ENCODE assay signal across 10 mouse cellular contexts in the genomic region with DNA sequence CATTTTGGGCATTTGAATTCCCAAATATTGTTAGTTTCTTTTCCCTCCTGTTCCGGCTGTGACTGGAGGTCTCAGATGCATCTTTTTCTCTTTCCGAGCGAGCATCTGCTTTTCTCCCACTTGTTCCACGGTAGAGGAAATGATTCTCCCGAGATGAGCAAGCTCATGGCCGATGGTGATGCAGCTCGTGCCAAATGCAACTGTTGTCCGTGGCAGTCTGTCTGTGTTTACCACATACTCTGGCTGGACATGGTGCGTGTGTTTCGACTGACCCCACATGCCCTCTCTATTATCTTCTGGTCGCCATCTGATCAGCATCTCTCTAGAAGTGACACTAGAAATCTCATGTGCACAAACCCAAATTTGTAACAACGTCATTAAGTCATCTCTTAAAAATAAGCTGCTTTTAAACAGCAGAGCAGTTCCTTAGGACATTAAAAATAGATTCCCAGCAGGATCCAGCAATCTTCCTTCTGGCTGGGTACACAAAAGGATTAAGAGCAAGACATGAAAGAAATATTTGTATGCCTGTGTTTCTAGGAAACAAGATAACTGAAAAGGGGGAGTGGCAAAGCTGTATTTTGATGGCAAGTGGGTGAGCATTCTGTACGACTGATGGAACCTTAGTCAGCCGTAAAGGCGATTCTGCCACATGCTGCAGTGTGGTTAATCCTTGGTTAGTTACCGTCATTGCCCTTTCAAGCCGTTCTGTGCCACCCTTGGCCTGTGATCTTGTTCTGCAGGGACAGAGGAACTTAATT.
DNase-seq lines count a peak whose midpoint lies in the region; ATAC-seq and TF ChIP-seq lines count a peak whose summit lies in the region.
"Had no signal": no experiment of that assay in that cellular context is flagged by ENCODE, and none has a peak within 500 bp of the region (broad histone marks: within the 10 kb centered on the region; RNA-seq: fewer than 3 reads in every experiment).

No protein-coding gene starts in this region.

- no peak overlapping the region for H3K4me3 ChIP-seq in hindbrain, postnatal 0 days (ENCODE audit: low read length)
- no peak overlapping the region for H3K4me3 ChIP-seq in hindbrain, embryonic 12.5 days
- no peak overlapping the region for H3K4me3 ChIP-seq in heart, embryonic 16.5 days (ENCODE audit: low read length)
- H3K4me3 ChIP-seq in midbrain, postnatal 0 days (ENCODE audit: low read depth, low read length), result no peak overlapping the region
- H3K4me3 ChIP-seq in liver, embryonic 12.5 days, result no peak overlapping the region
- H3K4me3 ChIP-seq: liver, embryonic 15.5 days had no signal

- no peak overlapping the region for H3K27ac ChIP-seq in hindbrain, postnatal 0 days
- no peak overlapping the region for H3K27ac ChIP-seq in hindbrain, embryonic 12.5 days
- H3K27ac ChIP-seq in heart, embryonic 16.5 days (ENCODE audit: low read length), result no peak overlapping the region
- H3K27ac ChIP-seq in midbrain, postnatal 0 days (ENCODE audit: low read depth, low read length), result no peak overlapping the region
- H3K27ac ChIP-seq in liver, embryonic 12.5 days, result no peak overlapping the region
- H3K27ac ChIP-seq: liver, embryonic 15.5 days had no signal

- no peak overlapping the region for H3K9ac ChIP-seq in hindbrain, postnatal 0 days (replicated peaks; ENCODE audit: low read length)
- H3K9ac ChIP-seq in hindbrain, embryonic 12.5 days, result no peak overlapping the region
- no peak overlapping the region for H3K9ac ChIP-seq in heart, embryonic 16.5 days (ENCODE audit: low read length)
- no peak overlapping the region for H3K9ac ChIP-seq in midbrain, postnatal 0 days (replicated peaks; ENCODE audit: low read length, poor library complexity, severe bottlenecking)
- no peak overlapping the region for H3K9ac ChIP-seq in liver, embryonic 12.5 days
- H3K9ac ChIP-seq: liver, embryonic 15.5 days had no signal

- peak; percentile 49 for ATAC-seq in hindbrain, postnatal 0 days
- no peak for ATAC-seq in hindbrain, embryonic 12.5 days (ENCODE audit: low FRiP score)
- no peak for ATAC-seq in heart, embryonic 16.5 days (replicated peaks; ENCODE audit: extremely low read depth, insufficient read depth, low FRiP score)
- no peak for ATAC-seq in midbrain, postnatal 0 days (ENCODE audit: low FRiP score)
- no peak for ATAC-seq in liver, embryonic 12.5 days

- no peaks in the 10 kb centered on the region for H3K9me3 ChIP-seq in hindbrain, postnatal 0 days (ENCODE audit: low read length)
- no peaks in the 10 kb centered on the region for H3K9me3 ChIP-seq in hindbrain, embryonic 12.5 days (replicated peaks)
- no peaks in the 10 kb centered on the region for H3K9me3 ChIP-seq in heart, embryonic 16.5 days (replicated peaks; ENCODE audit: control insufficient read depth, low read length)
- H3K9me3 ChIP-seq in midbrain, postnatal 0 days (ENCODE audit: low read length), result no peaks in the 10 kb centered on the region
- H3K9me3 ChIP-seq in liver, embryonic 12.5 days (replicated peaks), result no peaks in the 10 kb centered on the region
- H3K9me3 ChIP-seq: liver, embryonic 15.5 days had no signal

- no peaks in the 10 kb centered on the region for H3K36me3 ChIP-seq in hindbrain, postnatal 0 days (ENCODE audit: insufficient read depth, low read length)
- H3K36me3 ChIP-seq in hindbrain, embryonic 12.5 days, result no peaks in the 10 kb centered on the region
- H3K36me3 ChIP-seq in heart, embryonic 16.5 days (ENCODE audit: control insufficient read depth, insufficient read depth), result no peaks in the 10 kb centered on the region
- H3K36me3 ChIP-seq in midbrain, postnatal 0 days (ENCODE audit: insufficient read depth, low read length), result no peaks in the 10 kb centered on the region
- no peaks in the 10 kb centered on the region for H3K36me3 ChIP-seq in liver, embryonic 12.5 days
- H3K36me3 ChIP-seq: liver, embryonic 15.5 days had no signal

- peak overlapping the region; percentile 38 for H3K4me2 ChIP-seq in hindbrain, postnatal 0 days (ENCODE audit: low read depth, low read length)
- H3K4me2 ChIP-seq in hindbrain, embryonic 12.5 days (replicated peaks), result no peak overlapping the region
- peak overlapping the region; percentile 4; the same call in 1 of the 2 replicates for H3K4me2 ChIP-seq in heart, embryonic 16.5 days (ENCODE audit: low read depth, low read length)
- no peak overlapping the region for H3K4me2 ChIP-seq in midbrain, postnatal 0 days (ENCODE audit: low read depth, low read length, poor library complexity, severe bottlenecking)
- H3K4me2 ChIP-seq in liver, embryonic 12.5 days, result no peak overlapping the region
- H3K4me2 ChIP-seq: liver, embryonic 15.5 days had no signal

- H3K27me3 ChIP-seq in hindbrain, postnatal 0 days (ENCODE audit: insufficient read depth, low read length), result no peaks in the 10 kb centered on the region
- H3K27me3 ChIP-seq in hindbrain, embryonic 12.5 days, result peaks cover 3% of the 10 kb centered on the region; the same call in 1 of the 2 replicates
- H3K27me3 ChIP-seq in heart, embryonic 16.5 days (ENCODE audit: control insufficient read depth, insufficient read depth, low read length), result no peaks in the 10 kb centered on the region
- H3K27me3 ChIP-seq in midbrain, postnatal 0 days (ENCODE audit: insufficient read depth, low read length), result no peaks in the 10 kb centered on the region
- H3K27me3 ChIP-seq in liver, embryonic 12.5 days (replicated peaks), result no peaks in the 10 kb centered on the region
- H3K27me3 ChIP-seq: liver, embryonic 15.5 days had no signal

- H3K4me1 ChIP-seq in hindbrain, postnatal 0 days (ENCODE audit: insufficient read depth, low read length), result 0 out of 2 replicates have a peak, but pooled peaks cover 3% of the 10 kb centered on the region
- peaks cover 16% of the 10 kb centered on the region for H3K4me1 ChIP-seq in hindbrain, embryonic 12.5 days
- H3K4me1 ChIP-seq in heart, embryonic 16.5 days (ENCODE audit: control insufficient read depth, insufficient read depth, low read length), result peaks cover 9% of the 10 kb centered on the region
- H3K4me1 ChIP-seq in midbrain, postnatal 0 days (ENCODE audit: insufficient read depth, low read length), result no peaks in the 10 kb centered on the region
- no peaks in the 10 kb centered on the region for H3K4me1 ChIP-seq in liver, embryonic 12.5 days
- H3K4me1 ChIP-seq: liver, embryonic 15.5 days had no signal

- DNase-seq in cerebellum, adult 8-10 months, result peak; percentile 27
- no peak for DNase-seq in cerebellum, adult 11-12 months
- DNase-seq in hindbrain, postnatal 0 days (ENCODE audit: low spot score), result peak; percentile 38
- DNase-seq in midbrain, postnatal 0 days (ENCODE audit: low spot score), result peak; percentile 32
- no peak for DNase-seq in spleen, postnatal 36 days (ENCODE audit: low spot score in 2 of 2)
- DNase-seq: B cell, adult 2 months had no signal

- no peak for TF ChIP-seq CTCF in hindbrain, postnatal 0 days (IDR thresholded peaks at IDR 0.05; ENCODE audit: low read depth)
- no peak for TF ChIP-seq CTCF in midbrain, postnatal 0 days (IDR thresholded peaks at IDR 0.05)

- 27% methylated on average over 17 of the region's 17 CpGs for WGBS in hindbrain, postnatal 0 days
- 57% methylated on average over 17 of the region's 17 CpGs for WGBS in hindbrain, embryonic 12.5 days
- WGBS in heart, embryonic 16.5 days, result 52% methylated on average over 17 of the region's 17 CpGs
- WGBS in midbrain, postnatal 0 days, result 21% methylated on average over 17 of the region's 17 CpGs
- WGBS in liver, embryonic 12.5 days (ENCODE audit: insufficient replicate concordance), result 77% methylated on average over 17 of the region's 17 CpGs

Comparison
In these comparisons a context has a peak if more than half of its experiments do, and no peak if none do; other contexts are left out.
1. DNase-seq: peak in cerebellum, adult 8-10 months (single experiment), hindbrain, postnatal 0 days (single experiment) and midbrain, postnatal 0 days (single experiment); none in cerebellum, adult 11-12 months (single experiment) and spleen, postnatal 36 days (0 of 2).
2. H3K4me2 ChIP-seq: peak in hindbrain, postnatal 0 days (single experiment) and heart, embryonic 16.5 days (single experiment); none in hindbrain, embryonic 12.5 days (single experiment), midbrain, postnatal 0 days (single experiment) and liver, embryonic 12.5 days (single experiment).